Mouse (Mus musculus) intestine, postnatal 0 days (tissue): ENCODE results near the gene Tmem251. TPM values are rescaled to one million over a fixed set of nuclear protein-coding genes. Genes with fewer than 3 reads are reported as not detected.

Experiments
- ATAC-seq: fragments of 200-750 bp; cut with Nextera tagmentation; 2 replicates; pipeline ENCODE4 v1.8.0; 2017; ENCODE audit warnings: mild to moderate bottlenecking, moderate TSS enrichment, moderate library complexity
- H3K27ac ChIP-seq: fragments of 300-500 bp; sonication (generic); 2 replicates; pipeline ENCODE4 v1.5.1; 2014; ENCODE audit warnings: mild to moderate bottlenecking, low read depth, low read length, moderate library complexity
- H3K27me3 ChIP-seq: fragments of 300-500 bp; sonication (generic); replicated peaks from 2 replicates; pipeline ENCODE4 v1.6.1; 2014; ENCODE audit warnings: low read length, mixed read lengths; ENCODE audit not compliant: control insufficient read depth, insufficient read depth
- H3K36me3 ChIP-seq: fragments of 300-500 bp; sonication (generic); 2 replicates; pipeline ENCODE4 v1.6.1; 2014; ENCODE audit warnings: mild to moderate bottlenecking, moderate library complexity; ENCODE audit not compliant: control insufficient read depth, insufficient read depth
- H3K4me1 ChIP-seq: fragments of 300-500 bp; sonication (generic); replicated peaks from 2 replicates; pipeline ENCODE4 v1.6.1; 2014; ENCODE audit warnings: antibody characterized with exemption, low read length, mixed read lengths; ENCODE audit not compliant: control insufficient read depth, insufficient read depth
- H3K4me2 ChIP-seq: fragments of 300-500 bp; sonication (generic); replicated peaks from 2 replicates; pipeline ENCODE4 v1.6.1; 2014; ENCODE audit warnings: low read depth, mild to moderate bottlenecking, moderate library complexity
- H3K4me3 ChIP-seq: fragments of 300-500 bp; sonication (generic); 2 replicates; pipeline ENCODE4 v1.5.1; 2014; ENCODE audit warnings: low read depth, low read length
- H3K9ac ChIP-seq: fragments of 300-500 bp; sonication (generic); 2 replicates; pipeline ENCODE4 v1.6.1; 2014; ENCODE audit warnings: mild to moderate bottlenecking, low read depth, low read length
- H3K9me3 ChIP-seq: fragments of 300-500 bp; sonication (generic); 2 replicates; pipeline ENCODE4 v1.6.1; 2016; ENCODE audit warnings: mixed run types; ENCODE audit not compliant: control insufficient read depth
- CTCF ChIP-seq: sonication (generic); IDR thresholded peaks from 2 replicates; pipeline ENCODE4 v1.5.1; 2016; ENCODE audit warnings: low read depth, mild to moderate bottlenecking, control low read depth, antibody characterized with exemption, moderate library complexity
- WGBS: fragments of 180-500 bp; shearing (Covaris S2); extraction: QIAGEN DNeasy Blood & Tissue Kit; methylation state at CpG from one replicate; pipeline ENCODE4 v1.1.7; 2014; 5-methylcytosine and 5-hydroxymethylcytosine counted together
- polyA plus RNA-seq: library from polyadenylated mRNA; unstranded; fragments of >200 nt; fragmentation: Nextera tagmentation; extraction: Ambion mirVana; gene quantifications from 2 replicates; pipeline ENCODE4 v1.2.1, GENCODE M21; 2015

The Tmem251 gene
- polyA plus RNA-seq, 1 experiment from 2014 or later = 22.7 TPM

DNA sequence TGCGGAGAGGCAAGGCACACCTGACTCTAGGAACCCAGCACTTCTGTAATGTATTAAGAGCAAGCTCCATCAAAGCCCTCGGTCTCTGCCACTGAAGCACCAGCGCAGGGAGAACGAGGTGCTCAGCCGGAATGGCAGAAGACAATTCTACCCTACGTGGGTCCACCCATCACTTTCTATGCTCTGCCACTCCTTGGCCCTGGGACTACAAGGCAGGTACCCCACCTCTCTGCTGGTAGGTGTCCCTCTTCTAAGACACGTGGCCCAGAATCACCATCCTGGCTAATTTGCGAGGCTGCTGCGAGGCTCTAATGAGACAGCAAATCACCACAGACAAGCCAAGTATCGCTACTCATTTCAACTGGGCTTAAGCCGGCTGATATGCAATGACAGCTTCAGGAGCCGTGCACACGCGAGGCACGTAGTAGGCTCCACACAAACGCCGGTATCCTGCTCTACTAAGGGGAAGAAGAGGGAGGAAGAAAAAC is 39.6 kb upstream of the Tmem251 start:
- Histone ChIP-seq H3K4me2 (peak overlapping the region; percentile 93), H3K9me3 (no peaks in the 10 kb centered on the region), H3K4me1 (peaks cover 20% of the 10 kb centered on the region), H3K27me3 (no peaks in the 10 kb centered on the region), H3K9ac (peak overlapping the region; percentile 93), H3K27ac (peak overlapping the region; percentile 92), H3K36me3 (no peaks in the 10 kb centered on the region), H3K4me3 (peak overlapping the region; percentile 82)
- WGBS = 8% methylated on average over 17 of the region's 17 CpGs
- TF ChIP-seq CTCF = no peak
- ATAC-seq = no peak

DNA sequence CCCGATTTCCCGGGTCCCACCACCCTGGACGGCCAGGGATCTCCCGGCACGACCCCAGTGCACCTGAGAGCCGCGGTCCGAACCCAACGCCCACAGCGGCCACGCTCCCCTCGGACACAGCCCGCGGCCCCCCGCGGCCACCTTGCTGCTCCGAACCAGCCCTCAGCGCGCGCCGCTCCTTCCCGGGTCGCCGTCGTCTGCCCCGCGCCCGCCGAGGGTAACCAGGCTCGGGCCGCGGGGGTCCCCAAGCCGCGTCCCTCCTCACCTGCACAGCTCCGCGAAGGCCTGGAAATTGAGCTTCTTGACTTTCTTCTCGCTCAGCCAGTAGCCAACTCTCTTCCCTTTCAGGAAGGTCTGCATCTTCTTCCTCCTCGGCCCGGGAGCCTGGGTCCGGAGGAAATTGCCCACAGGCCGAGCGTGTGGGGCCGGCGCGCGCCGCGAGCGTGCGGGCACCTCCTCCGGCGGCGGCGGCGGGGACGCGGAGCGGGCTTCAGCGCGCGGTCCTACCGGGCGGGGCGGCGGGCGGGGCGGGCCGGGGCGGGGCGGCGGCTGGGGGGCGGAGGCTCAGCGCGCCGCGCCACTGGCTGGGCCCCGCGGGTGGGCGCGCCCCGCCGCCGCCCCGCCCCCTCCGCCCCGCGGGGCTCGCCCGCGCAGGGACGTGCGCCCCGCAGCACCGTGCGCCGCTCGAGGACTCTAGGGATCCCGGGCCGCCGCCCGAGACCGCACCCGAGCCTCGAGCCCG is 38.9 kb upstream of the Tmem251 start, which contains the start of gene Itpk1:
Gene Itpk1, minus strand, starts transcription at position 474 of the 742 bp plus-strand sequence.
- no peaks in the 10 kb centered on the region for H3K36me3 ChIP-seq
- ATAC-seq = peak; percentile 84
- H3K4me3 ChIP-seq = peak within 1 kb of the TSS; percentile 82
- under 1% methylated on average over 72 of the region's 105 CpGs for WGBS
- H3K4me2 ChIP-seq = peak within 1 kb of the TSS; percentile 93
- no peaks in the 10 kb centered on the region for H3K27me3 ChIP-seq
- peak within 1 kb of the TSS; percentile 93 for H3K9ac ChIP-seq
- no peaks in the 10 kb centered on the region for H3K9me3 ChIP-seq
- TF ChIP-seq CTCF = no peak
- H3K27ac ChIP-seq = peak within 1 kb of the TSS; percentile 97
- peaks cover 17% of the 10 kb centered on the region for H3K4me1 ChIP-seq

GRCm38 (mm10) chr12:102705216-102705871 is 38.2 kb upstream of the Tmem251 start:
- peak; percentile 93 for TF ChIP-seq CTCF
- Histone ChIP-seq H3K27ac (peak overlapping the region; percentile 97), H3K4me1 (peaks cover 17% of the 10 kb centered on the region), H3K4me3 (peak overlapping the region; percentile 82), H3K36me3 (no peaks in the 10 kb centered on the region), H3K9ac (peak overlapping the region; percentile 87), H3K27me3 (no peaks in the 10 kb centered on the region), H3K9me3 (no peaks in the 10 kb centered on the region), H3K4me2 (peak overlapping the region; percentile 93)
- ATAC-seq = peak; percentile 73
- WGBS = 3% methylated on average over 45 of the region's 45 CpGs

GRCm38 (mm10) chr12:102705906-102706640 is 37.5 kb upstream of the Tmem251 start:
- WGBS = 75% methylated on average over 6 of the region's 6 CpGs
- Histone ChIP-seq H3K9me3 (no peaks in the 10 kb centered on the region), H3K4me1 (peaks cover 17% of the 10 kb centered on the region), H3K9ac (no peak overlapping the region), H3K27ac (peak overlapping the region; percentile 86; the same call in 1 of the 2 replicates), H3K4me3 (no peak overlapping the region), H3K27me3 (no peaks in the 10 kb centered on the region), H3K36me3 (no peaks in the 10 kb centered on the region), H3K4me2 (no peak overlapping the region; the same call in 1 of the 2 replicates)
- no peak for ATAC-seq
- TF ChIP-seq CTCF = no peak

- Histone ChIP-seq H3K27me3 (no peaks in the 10 kb centered on the region), H3K27ac (peak overlapping the region; percentile 86), H3K36me3 (no peaks in the 10 kb centered on the region), H3K4me2 (no peak overlapping the region), H3K9ac (no peak overlapping the region), H3K4me3 (no peak overlapping the region), H3K4me1 (peaks cover 14% of the 10 kb centered on the region), H3K9me3 (no peaks in the 10 kb centered on the region)
- no peak for TF ChIP-seq CTCF
- ATAC-seq = no peak
- 63% methylated on average over 10 of the region's 10 CpGs for WGBS
Measured at GRCm38 (mm10) chr12:102706833-102707463, 36.6 kb upstream of the Tmem251 start.
